Mouse (Mus musculus): ENCODE results near the gene Hist3h2ba. TPM values are rescaled to one million over a fixed set of nuclear protein-coding genes. Genes with fewer than 3 reads are reported as not detected.

Gene Hist3h2ba
- polyA plus RNA-seq, 1 experiment from 2014 or later = 45.8 TPM

DNA sequence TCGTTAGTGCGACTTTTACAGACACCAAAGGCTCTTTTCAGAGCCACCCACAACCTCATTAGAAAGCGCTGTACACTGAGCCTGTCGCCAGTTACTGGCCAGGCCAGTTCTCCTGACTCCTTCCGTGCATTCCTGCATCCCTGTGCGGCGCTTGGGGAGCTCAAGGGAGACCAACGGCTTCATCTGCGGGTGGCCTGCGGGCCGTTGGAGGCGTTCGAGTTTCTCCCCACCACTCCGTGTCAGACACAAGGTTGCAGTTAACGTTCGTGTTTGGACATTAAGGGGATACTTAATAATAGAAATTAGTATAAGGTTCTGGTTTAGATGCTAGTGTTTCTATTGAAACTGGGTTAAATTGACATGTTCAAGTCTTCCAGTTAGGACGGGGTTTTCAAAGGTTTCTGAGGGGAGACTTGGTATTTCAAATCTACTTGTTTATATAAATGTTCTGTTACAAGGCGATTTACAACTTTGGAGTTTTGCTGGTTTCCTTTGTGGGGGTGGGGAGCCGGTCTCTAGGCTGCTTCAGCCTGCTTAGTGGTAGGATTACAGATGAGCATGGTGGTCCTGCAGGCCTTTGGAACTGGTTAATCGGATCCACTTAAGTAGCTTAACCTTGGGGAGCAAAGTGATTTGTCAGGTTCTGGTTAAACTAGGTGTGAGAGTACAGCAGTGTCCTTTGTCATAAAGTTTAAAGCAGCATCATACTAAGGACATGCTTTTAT lies 6.6 kb downstream of the Hist3h2ba start:
- ATAC-seq (replicated peaks; ENCODE audit: low FRiP score, low read depth) (no peak; the same call in 1 of the 2 replicates), DNase-seq (ENCODE audit: low spot score) (peak; percentile 82)
- no peak; the same call in 1 of the 2 replicates for TF ChIP-seq CTCF (IDR thresholded peaks at IDR 0.05; ENCODE audit: low read depth)
- Histone ChIP-seq H3K27me3 (ENCODE audit: insufficient read depth, low read length) (no peaks in the 10 kb centered on the region; the same call in 1 of the 2 replicates), H3K9me3 (replicated peaks; ENCODE audit: low read length) (no peaks in the 10 kb centered on the region), H3K4me1 (replicated peaks; ENCODE audit: insufficient read depth, low read length) (peaks cover 10% of the 10 kb centered on the region; the same call in 1 of the 2 replicates), H3K36me3 (ENCODE audit: insufficient read depth, low read length) (no peaks in the 10 kb centered on the region), H3K27ac (peak overlapping the region; percentile 97), H3K4me2 (ENCODE audit: low read length) (peak overlapping the region; percentile 66), H3K4me3 (replicated peaks; ENCODE audit: low read depth, low read length) (peak overlapping the region; percentile 76), H3K9ac (ENCODE audit: low read depth, low read length) (peak overlapping the region; percentile 87)
- under 1% methylated on average over 20 of the region's 20 CpGs for WGBS

DNA sequence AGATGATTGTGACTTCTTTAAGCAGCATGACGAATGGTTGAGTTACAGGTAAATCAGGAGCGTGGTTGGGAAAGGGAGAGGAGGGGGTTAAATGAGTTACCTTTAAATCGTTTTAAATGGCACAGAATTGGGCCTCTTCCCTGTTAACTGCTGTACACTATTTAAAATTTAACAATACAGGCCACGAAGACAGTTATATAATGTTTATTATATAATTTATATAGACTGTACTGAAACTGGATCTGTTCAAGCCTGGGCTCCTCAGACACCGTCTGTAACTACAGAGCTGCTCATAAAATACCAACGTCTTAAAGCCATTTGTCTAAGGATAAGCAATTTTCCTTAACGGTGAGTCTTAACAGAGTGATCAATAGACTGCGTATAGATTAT lies 7.1 kb downstream of the Hist3h2ba start:
- peaks cover 10% of the 10 kb centered on the region; the same call in 1 of the 2 replicates for H3K4me1 ChIP-seq (replicated peaks; ENCODE audit: insufficient read depth, low read length)
- H3K27me3 ChIP-seq (ENCODE audit: insufficient read depth, low read length) = no peaks in the 10 kb centered on the region
- 16% methylated on average over 8 of the region's 8 CpGs for WGBS
- TF ChIP-seq CTCF (IDR thresholded peaks at IDR 0.05; ENCODE audit: low read depth) = no peak
- H3K27ac ChIP-seq = no peak overlapping the region; the same call in 1 of the 2 replicates
- no peak for ATAC-seq (replicated peaks; ENCODE audit: low FRiP score, low read depth)
- H3K9me3 ChIP-seq (replicated peaks; ENCODE audit: low read length) = no peaks in the 10 kb centered on the region
- no peaks in the 10 kb centered on the region for H3K36me3 ChIP-seq (ENCODE audit: insufficient read depth, low read length)
- H3K4me2 ChIP-seq (ENCODE audit: low read length) = peak overlapping the region; percentile 66
- peak overlapping the region; percentile 76 for H3K4me3 ChIP-seq (replicated peaks; ENCODE audit: low read depth, low read length)
- no peak for DNase-seq (ENCODE audit: low spot score)
- H3K9ac ChIP-seq (ENCODE audit: low read depth, low read length) = peak overlapping the region; percentile 87

DNA sequence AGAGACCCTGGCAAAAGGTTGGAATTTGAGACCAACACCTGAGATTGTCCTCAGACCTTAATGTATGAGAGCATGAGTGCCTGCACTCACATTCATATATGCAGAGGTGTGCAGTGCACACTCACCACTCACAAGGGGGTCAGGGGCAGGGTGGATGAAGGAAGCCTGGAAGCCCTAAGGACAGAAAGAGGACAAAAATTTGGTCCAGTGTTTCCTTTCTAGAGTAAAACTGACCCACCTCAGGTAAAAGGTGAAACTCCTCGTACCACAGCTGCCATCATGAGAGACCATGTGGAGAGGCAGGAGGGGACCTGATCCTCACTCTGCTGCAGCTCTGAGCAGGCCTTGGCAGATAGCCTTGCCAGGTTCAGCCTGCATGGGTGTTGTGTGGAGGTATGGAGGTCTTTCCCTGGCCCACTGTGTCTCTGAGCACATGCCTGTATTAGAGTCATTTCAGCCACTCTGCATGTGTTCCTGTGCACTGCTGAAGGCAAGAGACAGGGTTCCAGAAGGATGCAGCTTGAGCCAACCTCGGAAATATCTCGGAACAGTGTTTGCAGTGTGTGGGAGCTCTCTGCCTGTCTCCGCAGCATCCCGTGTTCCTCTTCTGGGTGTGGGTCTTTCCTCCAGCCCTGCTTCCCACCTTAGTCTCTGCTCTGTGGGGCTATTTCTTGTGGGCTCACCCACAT lies 8.7 kb downstream of the Hist3h2ba start:
- Histone ChIP-seq H3K4me2 (ENCODE audit: low read length) (peak overlapping the region; percentile 66), H3K27ac (no peak overlapping the region), H3K9me3 (replicated peaks; ENCODE audit: low read length) (no peaks in the 10 kb centered on the region), H3K4me3 (replicated peaks; ENCODE audit: low read depth, low read length) (no peak overlapping the region), H3K27me3 (ENCODE audit: insufficient read depth, low read length) (no peaks in the 10 kb centered on the region), H3K36me3 (ENCODE audit: insufficient read depth, low read length) (no peaks in the 10 kb centered on the region), H3K4me1 (replicated peaks; ENCODE audit: insufficient read depth, low read length) (peaks cover 10% of the 10 kb centered on the region; the same call in 1 of the 2 replicates), H3K9ac (ENCODE audit: low read depth, low read length) (no peak overlapping the region)
- no peak for DNase-seq (ENCODE audit: low spot score)
- no peak for TF ChIP-seq CTCF (IDR thresholded peaks at IDR 0.05; ENCODE audit: low read depth)
- no peak for ATAC-seq (replicated peaks; ENCODE audit: low FRiP score, low read depth)
- WGBS = 72% methylated on average over 5 of the region's 5 CpGs

DNA sequence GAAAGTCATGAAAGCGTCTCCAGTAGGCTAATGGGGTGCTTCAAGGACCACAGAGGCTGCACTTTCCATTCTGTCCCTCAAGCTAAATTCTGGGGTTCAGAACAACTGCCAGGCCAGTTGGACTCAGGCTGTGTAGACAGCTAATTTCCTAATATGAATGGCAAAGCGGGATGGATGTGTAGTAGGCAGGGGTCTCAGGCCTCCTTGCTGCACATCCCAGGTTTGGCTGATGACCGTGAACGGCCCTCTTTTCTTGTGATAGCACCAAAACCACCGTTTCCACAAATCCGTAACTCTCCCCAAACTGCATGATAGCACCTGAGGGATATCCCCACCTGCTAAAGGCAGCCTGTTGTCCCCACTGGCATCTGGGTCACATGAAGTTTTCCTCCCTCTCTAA lies 9.8 kb downstream of the Hist3h2ba start:
- 85% methylated on average over 6 of the region's 6 CpGs for WGBS
- no peak overlapping the region for H3K27ac ChIP-seq
- ATAC-seq (replicated peaks; ENCODE audit: low FRiP score, low read depth) = no peak

DNA sequence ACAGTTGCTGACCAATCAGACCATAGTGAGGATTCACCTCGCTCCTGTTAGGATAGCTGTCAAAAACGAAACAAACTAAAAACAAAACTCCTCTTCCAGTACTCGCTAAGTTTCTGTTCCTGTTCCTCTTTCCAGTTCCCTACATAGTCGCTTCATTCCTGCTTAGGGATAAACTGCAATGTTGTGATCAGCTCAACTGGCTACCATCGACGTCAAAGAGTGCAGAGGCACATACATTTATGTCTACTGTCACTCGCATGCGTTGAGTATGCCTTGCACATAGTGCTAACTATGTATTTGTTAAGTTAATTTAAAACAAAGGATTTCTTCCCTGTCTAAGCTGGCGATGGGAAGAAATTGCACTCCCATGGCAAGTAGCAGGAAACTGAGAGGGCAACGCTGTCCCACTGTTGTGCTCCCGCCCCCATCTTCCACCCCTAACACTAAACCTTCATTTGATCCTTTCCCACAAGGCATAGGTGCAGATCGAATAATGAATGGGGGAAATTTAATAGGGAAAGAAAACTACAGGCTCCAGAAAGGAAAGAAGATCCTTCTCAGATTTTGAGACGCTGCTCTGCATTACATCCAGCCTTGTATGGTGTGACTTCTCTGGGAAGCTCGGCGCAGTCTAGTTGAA lies 10.6 kb downstream of the Hist3h2ba start:
- no peak for TF ChIP-seq CTCF (IDR thresholded peaks at IDR 0.05; ENCODE audit: low read depth)
- no peaks in the 10 kb centered on the region for H3K36me3 ChIP-seq (ENCODE audit: insufficient read depth, low read length)
- DNase-seq (ENCODE audit: low spot score) = no peak
- H3K27me3 ChIP-seq (ENCODE audit: insufficient read depth, low read length) = no peaks in the 10 kb centered on the region
- H3K4me1 ChIP-seq (replicated peaks; ENCODE audit: insufficient read depth, low read length) = peaks cover 10% of the 10 kb centered on the region; the same call in 1 of the 2 replicates
- no peak for ATAC-seq (replicated peaks; ENCODE audit: low FRiP score, low read depth)
- 28% methylated on average over 15 of the region's 15 CpGs for WGBS
- H3K27ac ChIP-seq = no peak overlapping the region
- H3K9me3 ChIP-seq (replicated peaks; ENCODE audit: low read length) = no peaks in the 10 kb centered on the region
- H3K4me3 ChIP-seq (replicated peaks; ENCODE audit: low read depth, low read length) = peak overlapping the region; percentile 39
- H3K9ac ChIP-seq (ENCODE audit: low read depth, low read length) = peak overlapping the region; percentile 46; the same call in 1 of the 2 replicates
- peak overlapping the region; percentile 75 for H3K4me2 ChIP-seq (ENCODE audit: low read length)

More for the DNA sequence above, 9.8 kb downstream of the Hist3h2ba start:
- H3K9ac ChIP-seq (ENCODE audit: low read depth, low read length) = no peak overlapping the region
- H3K36me3 ChIP-seq (ENCODE audit: insufficient read depth, low read length) = no peaks in the 10 kb centered on the region
- peaks cover 10% of the 10 kb centered on the region; the same call in 1 of the 2 replicates for H3K4me1 ChIP-seq (replicated peaks; ENCODE audit: insufficient read depth, low read length)
- no peaks in the 10 kb centered on the region for H3K27me3 ChIP-seq (ENCODE audit: insufficient read depth, low read length)
- no peak overlapping the region for H3K4me3 ChIP-seq (replicated peaks; ENCODE audit: low read depth, low read length)
- H3K9me3 ChIP-seq (replicated peaks; ENCODE audit: low read length) = no peaks in the 10 kb centered on the region
- no peak for TF ChIP-seq CTCF (IDR thresholded peaks at IDR 0.05; ENCODE audit: low read depth)
- no peak for DNase-seq (ENCODE audit: low spot score)
- no peak overlapping the region for H3K4me2 ChIP-seq (ENCODE audit: low read length)

DNA sequence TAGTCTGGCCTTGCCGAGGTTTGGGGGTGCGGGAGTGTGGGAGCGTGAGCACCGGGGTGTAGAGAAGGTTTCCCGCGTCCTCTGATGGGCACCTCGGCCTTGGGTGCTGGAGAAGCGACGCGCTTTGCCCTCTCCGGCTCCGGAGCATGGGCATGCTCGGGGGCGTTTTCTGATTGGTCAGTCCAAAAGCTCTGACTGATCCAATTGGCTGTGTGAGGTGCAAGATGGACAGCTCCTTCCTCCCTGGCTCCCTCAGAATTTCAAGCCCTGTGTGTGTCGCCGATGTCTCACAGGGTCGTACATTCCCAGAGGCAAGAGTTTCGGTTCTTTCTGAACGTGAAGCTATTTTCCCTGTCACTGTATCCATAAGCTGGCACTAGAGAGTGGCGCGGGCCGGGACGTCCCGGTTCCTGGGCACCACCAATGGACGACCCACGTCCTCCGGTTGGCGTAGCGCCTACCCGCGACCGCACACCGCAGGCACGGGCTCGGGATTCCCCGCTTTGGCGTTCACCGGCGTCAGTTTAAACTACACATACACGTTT lies 11.3 kb downstream of the Hist3h2ba start:
- Histone ChIP-seq H3K9ac (ENCODE audit: low read depth, low read length) (peak overlapping the region; percentile 46), H3K36me3 (ENCODE audit: insufficient read depth, low read length) (no peaks in the 10 kb centered on the region), H3K9me3 (replicated peaks; ENCODE audit: low read length) (no peaks in the 10 kb centered on the region), H3K4me2 (ENCODE audit: low read length) (peak overlapping the region; percentile 75), H3K4me1 (replicated peaks; ENCODE audit: insufficient read depth, low read length) (peaks cover 15% of the 10 kb centered on the region), H3K27ac (no peak overlapping the region), H3K4me3 (replicated peaks; ENCODE audit: low read depth, low read length) (peak overlapping the region; percentile 39), H3K27me3 (ENCODE audit: insufficient read depth, low read length) (no peaks in the 10 kb centered on the region)
- 1% methylated on average over 40 of the region's 40 CpGs for WGBS
- peak; percentile 81 for ATAC-seq (replicated peaks; ENCODE audit: low FRiP score, low read depth)
- peak; percentile 46 for TF ChIP-seq CTCF (IDR thresholded peaks at IDR 0.05; ENCODE audit: low read depth)
- DNase-seq (ENCODE audit: low spot score) = peak; percentile 93

All from kidney, postnatal 0 days (tissue).